Mouse (Mus musculus): ENCODE measurements at regions not wholly inside any gene's neighbourhood (a gene's known extent, or its start where the extent isn't known, plus 50 kb on each side); places are given as distances from the start of the nearest gene placed in this dataset.
A peak's percentile ranks its signal among the peaks of the same experiment; 100 is the strongest.
"Not testable (repeated sequence)": the region's sequence is repeated elsewhere in the genome, so short reads cannot be mapped to it uniquely, and the experiment has no call there.

DNA sequence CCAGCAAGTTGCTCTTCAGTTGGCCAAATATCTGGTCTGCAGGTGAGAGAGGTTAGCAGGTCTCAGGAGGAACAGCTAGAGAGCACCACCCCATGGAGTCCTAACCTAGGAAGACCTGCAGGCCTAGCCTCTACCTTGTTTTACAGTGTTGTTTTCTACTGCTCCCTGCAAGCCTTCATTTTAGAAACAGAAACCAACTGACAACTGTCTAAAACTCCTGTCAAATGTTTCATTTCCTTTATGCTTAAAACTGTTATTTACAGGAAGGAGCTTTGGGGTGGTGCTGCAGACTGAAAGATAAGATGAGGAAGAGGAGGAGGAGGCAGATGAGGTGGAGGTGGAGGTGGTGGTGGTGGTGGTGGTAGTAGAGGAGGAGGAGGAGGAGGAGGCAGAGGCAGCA, 96.6 kb upstream of the Selenop start:
- DNase-seq (ENCODE audit: low spot score), result no peak

DNA sequence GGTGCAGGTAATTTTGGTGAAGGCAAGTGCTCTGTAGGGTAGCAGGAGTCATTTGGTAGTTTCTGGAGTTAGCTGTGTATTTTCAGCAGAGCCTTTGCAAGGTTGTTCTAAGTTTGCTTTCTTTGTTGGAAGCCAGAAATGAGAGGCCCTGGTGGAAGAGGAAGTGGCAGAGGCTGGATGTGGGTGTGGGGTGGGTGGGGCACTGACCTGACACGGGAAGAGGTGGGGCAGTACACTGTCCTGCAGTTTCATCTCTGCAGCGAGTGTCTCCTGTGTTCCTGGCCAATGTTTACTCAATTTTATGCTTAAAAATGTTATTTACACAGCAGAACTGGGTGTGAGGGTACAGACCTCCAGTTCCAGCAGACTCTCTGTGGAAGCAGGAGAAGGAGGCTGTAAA, 94.3 kb upstream of the Selenop start:
- no peak for DNase-seq (ENCODE audit: low spot score)

- no peak for DNase-seq (ENCODE audit: low spot score)
Observed at GRCm38 (mm10) chr15:3174848-3175247, 93.5 kb upstream of the Selenop start.

- DNase-seq (ENCODE audit: low spot score), result peak; percentile 53
Observed at GRCm38 (mm10) chr15:3201912-3202653, 66.3 kb upstream of the Selenop start.

DNA sequence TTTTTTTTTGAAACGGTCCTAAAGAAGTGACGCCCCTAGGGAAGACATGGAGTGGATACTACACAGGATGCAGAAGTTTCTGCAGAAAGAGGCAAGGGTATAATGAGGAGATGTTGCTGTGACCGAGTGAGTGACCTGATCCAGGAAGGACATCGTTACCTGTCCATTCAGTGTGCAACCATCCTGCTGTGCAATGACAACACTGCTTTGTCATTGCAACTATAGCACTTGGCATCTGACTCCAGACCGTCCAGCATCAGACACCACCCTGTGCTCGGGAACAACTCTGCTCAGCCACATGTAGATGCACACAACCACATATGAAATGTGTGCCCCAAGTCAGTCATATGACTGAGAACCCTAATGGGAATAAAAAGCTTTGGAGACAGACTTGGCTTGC, 62.8 kb upstream of the Selenop start:
- DNase-seq (ENCODE audit: low spot score), result no peak

- DNase-seq (ENCODE audit: low spot score), result not testable (repeated sequence)
Observed at GRCm38 (mm10) chr15:3206076-3206475, 62.3 kb upstream of the Selenop start.

- DNase-seq (ENCODE audit: low spot score), result peak; percentile 45
Observed at GRCm38 (mm10) chr15:3213721-3214120, 54.6 kb upstream of the Selenop start.

GRCm38 (mm10) chr15:3215201-3215600, 53.1 kb upstream of the Selenop start:
- peak; percentile 53 for DNase-seq (ENCODE audit: low spot score)
